Mouse (Mus musculus) layer of hippocampus, adult 9-10 months (tissue): Measurements from ENCODE around the gene Cpsf7.
A peak's percentile ranks its signal among the peaks of the same experiment; 100 is the strongest.
"Not testable (repeated sequence)": the region's sequence is repeated elsewhere in the genome, so short reads cannot be mapped to it uniquely, and the experiment has no call there.

Source experiments
- DNase-seq: peaks from one replicate; pipeline ENCODE4 v3.0.0; 2022; ENCODE audit warnings: low spot score

The Cpsf7 gene

DNA sequence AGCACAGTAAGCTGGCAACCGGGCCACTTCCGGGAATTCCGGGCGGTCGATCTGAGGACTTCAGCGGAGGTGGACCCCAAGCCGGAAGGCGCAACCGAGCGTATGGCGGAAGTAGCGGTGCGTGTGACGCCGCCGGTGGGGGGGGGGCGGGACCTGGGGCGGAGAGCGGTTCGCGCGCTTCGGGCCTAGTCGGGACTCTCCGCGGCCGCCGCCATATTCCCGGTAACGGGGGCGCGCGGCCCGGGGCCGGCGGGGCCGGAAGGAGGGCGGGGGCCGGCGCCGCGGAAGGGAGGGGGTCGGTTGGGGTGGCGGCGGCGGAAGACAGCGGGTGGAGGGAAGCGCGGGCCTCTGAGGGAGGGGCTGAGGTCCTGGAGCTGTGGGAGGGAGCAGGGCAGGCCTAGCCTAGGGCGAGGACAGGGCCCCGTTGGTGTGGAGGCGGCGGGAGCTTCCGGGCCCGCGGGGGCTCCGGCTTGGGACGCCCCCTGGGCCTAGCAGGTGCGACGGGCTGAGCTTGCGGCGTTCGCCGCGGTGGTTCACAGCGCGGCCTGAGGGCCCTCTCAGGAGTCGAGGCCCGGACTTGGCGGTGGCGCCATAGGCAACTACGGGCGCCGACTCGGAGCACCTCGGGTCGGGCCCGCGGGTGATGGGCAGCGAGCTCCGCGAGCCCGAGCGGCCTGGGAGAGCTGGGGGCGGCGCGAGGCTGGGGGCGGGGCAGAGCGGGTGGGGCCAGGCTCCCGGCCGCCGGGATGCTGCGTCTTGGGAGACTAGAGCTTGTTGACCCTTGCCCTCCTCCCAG lies at the start of gene Cpsf7:
Cpsf7 (plus strand) TSS at position 161 of the 796 bp plus-strand sequence.
- DNase-seq: peak; percentile 52

DNA sequence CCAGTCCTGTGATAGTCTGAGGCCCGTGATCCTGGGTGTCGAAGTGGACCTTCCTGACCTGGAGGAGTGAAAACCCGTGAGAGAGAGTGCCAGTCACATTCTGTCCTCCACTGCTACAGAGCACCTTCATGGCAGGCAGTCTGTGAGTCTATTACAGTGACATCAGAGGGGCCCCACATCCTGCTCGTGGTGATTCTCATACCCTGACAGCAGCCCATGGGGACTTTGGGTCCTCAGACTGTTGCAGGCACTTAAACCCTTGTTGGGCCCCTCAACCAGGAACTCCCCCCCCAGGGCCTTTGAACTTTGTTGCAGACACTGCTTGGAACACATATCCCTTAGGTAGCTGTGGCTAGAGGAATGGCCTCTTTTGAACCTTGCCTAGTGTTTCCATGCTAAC lies 45.5 kb upstream of the Cpsf7 start:
- DNase-seq: no peak

DNA sequence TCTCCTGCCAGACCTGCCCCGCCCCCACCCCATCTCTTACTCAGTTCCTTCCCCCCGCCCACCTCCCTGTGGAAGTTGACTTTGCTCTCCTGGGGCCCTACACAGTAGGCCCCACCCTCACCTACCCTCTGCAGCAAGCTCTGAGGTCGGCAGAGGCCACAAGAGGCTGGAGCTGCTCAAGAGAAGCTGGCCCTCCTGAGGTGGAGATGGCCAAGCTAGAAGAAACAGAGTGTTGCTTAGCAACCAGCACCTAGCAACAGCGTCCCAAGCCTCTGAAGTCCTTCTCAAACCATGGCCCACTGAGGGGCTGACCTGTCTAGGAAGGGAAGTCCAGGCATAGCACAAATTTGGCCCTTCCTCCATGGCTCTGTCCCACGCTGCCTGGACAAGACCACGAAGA lies 42.4 kb upstream of the Cpsf7 start, which contains the start of gene Ppp1r32:
Ppp1r32 (minus strand) TSS at position 226 of the 400 bp plus-strand sequence.
- no peak for DNase-seq

GRCm38 (mm10) chr19:10486264-10486738 lies 38.8 kb upstream of the Cpsf7 start:
- DNase-seq: peak; percentile 73

DNA sequence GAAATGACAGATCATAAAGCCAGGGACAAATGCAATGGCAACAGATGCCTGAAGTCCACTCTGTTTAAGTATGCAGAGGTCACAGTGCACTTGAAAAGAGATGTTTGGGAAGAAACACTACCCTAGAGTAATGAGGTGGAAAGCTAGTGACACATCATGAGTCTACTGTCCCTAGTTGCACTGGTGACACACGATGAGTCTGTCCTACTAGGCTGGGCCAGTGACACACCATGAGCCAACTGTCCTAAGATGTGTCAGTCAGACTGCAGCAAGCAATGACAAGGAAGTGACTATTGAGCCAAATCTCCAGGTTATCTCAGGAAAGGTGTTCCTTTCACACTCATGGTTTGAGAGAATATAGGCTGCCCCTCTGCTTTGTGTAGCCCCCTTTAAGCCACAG lies 29.4 kb upstream of the Cpsf7 start:
- DNase-seq: no peak

DNA sequence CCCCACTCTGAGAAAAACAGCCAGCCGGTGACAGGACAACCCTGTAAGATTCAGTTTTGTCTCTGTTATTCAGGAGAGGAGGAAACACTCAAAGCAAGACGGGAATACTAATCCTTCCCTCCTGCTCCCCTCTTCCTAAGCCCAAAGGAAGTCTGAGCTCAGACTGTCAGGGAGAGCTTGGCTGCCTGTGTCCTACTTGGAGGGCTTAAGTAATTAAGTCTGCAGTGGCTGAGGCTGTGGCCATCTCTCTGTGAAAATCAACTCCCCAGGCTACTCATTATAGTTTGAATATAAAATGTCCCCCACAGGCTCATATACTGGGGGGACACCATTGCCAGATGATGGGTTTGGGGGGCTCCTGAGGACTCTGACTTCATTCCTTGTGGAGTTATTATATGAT lies 28.1 kb upstream of the Cpsf7 start:
- DNase-seq: no peak

DNA sequence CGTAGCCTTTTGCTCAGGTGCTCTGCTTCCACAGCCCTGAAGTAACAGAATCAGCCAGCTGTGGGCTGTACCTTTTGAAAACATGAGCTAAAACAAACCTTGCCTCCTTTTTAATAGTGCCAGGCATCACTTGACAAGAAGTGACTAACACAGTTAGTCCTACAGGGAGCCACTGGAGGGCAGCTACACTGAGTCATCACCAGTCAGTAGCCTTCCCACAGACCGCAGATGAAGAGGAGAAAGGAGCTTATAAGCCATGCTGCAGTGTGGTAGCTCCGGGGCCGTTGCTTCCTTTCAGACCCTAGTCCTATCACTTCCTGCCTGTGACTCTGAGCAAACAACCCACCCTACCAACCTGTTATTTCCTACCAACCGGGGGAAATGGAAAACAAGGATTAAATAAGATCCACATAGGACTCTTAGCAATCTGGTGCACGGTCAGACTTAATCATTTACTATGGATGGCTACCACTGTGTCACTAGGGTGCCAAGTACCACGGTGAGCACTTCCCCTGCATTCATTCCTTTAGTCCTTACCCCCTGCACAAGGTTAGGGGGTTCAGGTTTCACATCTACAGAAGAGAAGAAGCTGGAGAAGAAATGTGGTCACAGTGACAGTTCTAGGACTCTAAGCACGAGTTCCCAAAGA lies 27.4 kb upstream of the Cpsf7 start:
- DNase-seq: no peak

- no peak for DNase-seq
Observed at GRCm38 (mm10) chr19:10500581-10500980, 24.5 kb upstream of the Cpsf7 start.

DNA sequence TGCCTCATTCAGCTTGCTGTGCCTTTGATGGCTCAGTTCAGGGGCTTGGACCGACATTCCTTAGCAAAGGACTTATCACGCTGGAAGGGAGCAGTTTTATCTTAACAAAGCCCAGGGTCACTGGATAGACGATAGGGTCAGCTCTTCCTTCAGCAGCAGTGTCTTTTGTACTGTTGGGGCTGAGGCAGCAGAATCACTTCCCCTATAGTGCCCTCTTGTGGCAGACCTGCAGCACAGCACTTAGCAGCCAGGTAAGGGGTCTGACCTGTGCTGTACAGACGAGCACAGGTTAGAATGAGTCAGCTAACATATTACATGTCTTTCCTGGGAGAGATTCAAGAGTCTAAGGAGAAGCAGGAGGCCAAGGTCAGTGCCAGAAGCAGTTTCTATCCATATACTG lies 22.5 kb upstream of the Cpsf7 start:
- DNase-seq: no peak

- no peak for DNase-seq
Observed at GRCm38 (mm10) chr19:10510759-10511330, 14.2 kb upstream of the Cpsf7 start.

- DNase-seq: no peak
Observed at GRCm38 (mm10) chr19:10520355-10520754, 4.7 kb upstream of the Cpsf7 start.

- DNase-seq: no peak
Observed at GRCm38 (mm10) chr19:10521926-10522325, 3.1 kb upstream of the Cpsf7 start.

DNA sequence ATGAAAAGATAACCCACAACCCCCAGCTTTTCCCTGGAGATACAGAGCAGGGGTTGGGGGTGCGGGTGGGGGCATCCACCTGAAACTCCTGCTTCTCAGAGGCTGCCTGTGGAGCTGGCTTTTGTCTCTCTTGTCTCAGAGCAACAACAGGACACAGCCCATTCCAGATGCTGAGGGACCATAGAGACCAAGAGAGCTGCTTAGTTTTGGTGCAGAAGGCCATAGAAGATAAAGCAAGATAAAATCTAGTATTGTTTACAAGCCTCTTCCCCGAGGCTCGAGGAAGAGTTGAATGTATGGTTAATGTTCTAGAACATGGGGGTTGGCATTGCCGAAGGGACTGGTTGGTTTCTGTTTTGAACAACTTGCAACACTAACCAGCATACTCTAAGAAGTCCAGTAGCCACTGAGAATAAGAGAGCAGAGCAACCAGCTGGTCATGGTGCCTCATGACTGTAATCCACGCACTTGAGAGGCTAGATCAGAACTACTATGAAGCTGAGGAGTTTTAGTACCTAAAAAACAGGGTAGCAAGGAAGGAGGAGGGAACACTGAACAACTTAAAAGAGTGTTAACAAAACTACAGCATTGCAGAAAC lies 1.5 kb upstream of the Cpsf7 start:
- DNase-seq: no peak

DNA sequence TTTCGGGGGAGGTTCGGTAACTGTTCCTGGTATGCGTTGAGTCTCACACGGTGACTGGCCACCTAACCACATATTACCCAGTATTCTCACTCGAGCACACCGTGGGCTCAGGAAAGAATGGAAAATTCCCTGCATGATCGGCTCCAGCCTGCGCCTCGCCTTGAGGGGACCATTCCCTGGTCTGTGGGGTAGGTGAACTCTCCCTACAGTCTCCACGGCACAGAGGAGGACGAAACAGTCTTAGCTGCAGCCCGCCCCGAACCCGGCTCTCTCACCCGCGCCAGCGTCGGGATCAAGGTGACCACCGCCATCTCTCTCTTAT lies 321 bp upstream of the Cpsf7 start:
- DNase-seq: no peak

GRCm38 (mm10) chr19:10525910-10526309 lies 844 bp downstream of the Cpsf7 start, which contains the start of gene Sdhaf2:
TSS of gene Sdhaf2 (minus strand) at chr19:10526142.
- peak; percentile 38 for DNase-seq

- no peak for DNase-seq
Observed at GRCm38 (mm10) chr19:10530082-10530481, 5.0 kb downstream of the Cpsf7 start.

DNA sequence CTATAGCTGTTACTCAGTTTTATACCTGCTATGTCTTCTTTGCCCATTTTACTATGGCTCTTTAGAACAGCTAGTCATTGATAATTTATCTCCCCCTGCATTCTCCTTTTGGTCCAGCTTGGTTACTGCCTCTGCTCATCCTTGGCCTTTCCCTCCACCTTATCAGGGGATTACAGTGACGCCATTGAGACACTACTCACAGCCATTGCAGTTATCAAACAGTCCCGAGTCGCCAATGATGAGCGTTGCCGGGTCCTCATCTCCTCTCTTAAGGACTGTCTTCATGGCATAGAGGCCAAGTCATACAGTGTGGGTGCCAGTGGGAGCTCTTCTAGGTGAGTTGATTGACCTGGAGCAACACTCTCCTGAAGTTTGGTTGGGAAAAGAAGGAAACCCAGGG lies 14.4 kb downstream of the Cpsf7 start:
- DNase-seq: no peak

DNA sequence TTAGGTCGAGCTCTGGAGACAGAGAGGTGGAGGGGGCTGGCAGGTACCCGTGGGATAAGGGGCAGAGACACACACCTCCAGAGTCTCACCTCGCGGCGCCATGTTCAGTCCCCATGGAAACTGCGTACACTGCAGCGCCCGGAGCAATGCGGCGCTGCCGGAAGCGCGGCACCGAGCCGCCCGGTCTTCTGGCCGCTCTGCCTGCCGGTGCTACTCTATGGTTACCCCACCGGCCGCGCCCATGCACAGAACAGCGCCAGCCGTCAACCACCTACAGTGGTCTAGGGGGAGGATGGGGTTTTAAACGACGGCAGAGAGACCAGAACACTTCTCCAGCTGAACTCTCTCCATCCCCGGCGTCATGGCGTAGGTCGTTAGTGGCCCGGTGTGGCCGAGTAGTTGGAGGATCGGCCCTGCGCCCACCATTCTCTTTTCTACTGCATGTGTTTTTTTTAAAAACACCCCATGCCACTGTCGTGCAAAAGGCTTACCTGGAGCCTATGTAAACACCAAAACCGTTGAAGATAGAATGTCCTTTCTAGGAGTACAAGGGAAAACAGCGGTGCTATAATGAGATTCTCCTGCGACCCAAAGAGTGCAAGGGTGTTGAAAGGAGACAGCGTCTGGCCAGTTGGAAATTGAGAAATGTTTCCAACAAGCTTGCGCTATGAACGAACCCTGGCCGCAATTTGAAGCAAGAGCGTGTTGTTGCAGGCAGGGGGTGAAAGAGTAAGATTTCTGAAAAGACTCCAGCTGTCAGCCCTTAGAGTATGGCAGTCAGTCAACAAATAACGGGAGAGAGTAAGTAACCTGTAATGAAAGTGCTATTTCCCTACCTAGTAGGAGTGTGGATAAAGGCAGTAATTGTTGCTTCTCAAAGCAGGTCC lies 30.8 kb downstream of the Cpsf7 start, which contains the start of gene Tmem216:
Tmem216 (minus strand) TSS at position 615 of the 887 bp plus-strand sequence.
- DNase-seq: peak; percentile 45

DNA sequence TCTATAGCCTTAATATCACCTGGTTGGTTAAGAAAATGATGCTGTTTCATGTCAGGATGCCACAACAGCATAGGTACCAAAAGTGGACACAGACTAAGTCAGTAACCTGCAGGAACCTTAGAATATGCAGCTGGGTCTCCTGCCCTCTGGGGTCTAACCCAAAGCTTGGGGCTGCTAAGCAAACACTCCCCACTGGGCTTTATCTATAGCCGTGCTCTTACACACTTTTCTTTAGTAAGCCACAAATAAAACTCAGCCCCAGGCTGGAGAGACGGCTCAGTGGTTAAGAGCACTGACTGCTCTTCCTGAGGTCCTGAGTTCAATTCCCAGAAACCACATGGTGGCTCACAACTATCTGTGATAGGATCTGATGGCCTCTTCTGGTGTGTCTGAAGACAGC lies 31.9 kb downstream of the Cpsf7 start:
- no peak for DNase-seq

- no peak for DNase-seq
Observed at GRCm38 (mm10) chr19:10557430-10557829, 32.4 kb downstream of the Cpsf7 start.

DNA sequence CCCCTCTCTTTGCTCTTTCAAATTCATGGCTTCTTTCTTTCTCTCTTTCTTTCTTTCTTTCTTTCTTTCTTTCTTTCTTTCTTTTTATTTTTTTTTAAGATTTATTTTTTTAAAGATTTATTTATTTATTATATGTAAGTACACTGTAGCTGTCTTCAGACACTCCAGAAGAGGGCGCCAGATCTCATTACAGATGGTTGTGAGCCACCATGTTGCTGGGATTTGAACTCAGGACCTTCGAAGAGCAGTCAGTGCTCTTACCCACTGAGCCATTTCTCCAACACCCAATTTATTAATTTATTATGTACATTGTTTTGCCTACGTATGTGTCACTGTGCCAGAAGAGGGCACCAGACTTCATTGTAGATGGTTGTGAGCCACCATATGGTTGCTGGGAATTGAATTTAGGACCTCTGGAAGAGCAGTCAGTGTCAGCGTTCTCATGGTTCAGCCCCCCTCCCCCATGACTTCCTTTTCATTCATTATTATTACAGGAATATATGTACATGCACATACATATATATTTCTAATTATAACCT lies 32.8 kb downstream of the Cpsf7 start:
- not testable (repeated sequence) for DNase-seq
